Mouse (Mus musculus): Measurements from ENCODE around the gene Atp2a1.

- TF ChIP-seq HCFC1 (IDR thresholded peaks at IDR 0.05; ENCODE audit: borderline replicate concordance, insufficient read depth, low read length) (no peak), ZC3H11A (IDR thresholded peaks at IDR 0.05; ENCODE audit: borderline replicate concordance, low read depth, low read length) (no peak), ZNF384 (IDR thresholded peaks at IDR 0.05; ENCODE audit: low read depth, low read length) (no peak), MAFK (IDR thresholded peaks at IDR 0.05; ENCODE audit: insufficient read depth, low read depth, low read length) (no peak), CHD2 (IDR thresholded peaks at IDR 0.05; ENCODE audit: low read depth, low read length) (no peak)
Observed at GRCm38 (mm10) chr7:126456382-126457266, 6.3 kb downstream of the Atp2a1 start.
